Mouse (Mus musculus) mature B cell (primary cell): ENCODE measurements around the gene Sod2.
"Not testable (repeated sequence)": the region's sequence is repeated elsewhere in the genome, so short reads cannot be mapped to it uniquely, and the experiment has no call there.

Experiments used
- in situ Hi-C: fragments of 300-500 bp; cut with MboI; formaldehyde crosslinking; loops from 2 replicates; pipeline ENCODE4 v1.14.3; 2019

Sod2 gene

GRCm38 (mm10) chr17:13006546-13006945 is at the start of gene Sod2:
Sod2 (plus strand) TSS chr17:13006846.
- in situ Hi-C loops = not testable (repeated sequence)

- in situ Hi-C loops = not testable (repeated sequence)
Observed at GRCm38 (mm10) chr17:12959377-12959776, 47.3 kb upstream of the Sod2 start.

- in situ Hi-C loops = no loop called here
Observed at GRCm38 (mm10) chr17:12960331-12960873, 46.2 kb upstream of the Sod2 start, which contains the start of gene Acat2. Acat2 (minus strand) TSS chr17:12960747.

- in situ Hi-C loops = no loop called here
Observed at GRCm38 (mm10) chr17:12963476-12963875, 43.2 kb upstream of the Sod2 start.

GRCm38 (mm10) chr17:12967173-12967572 is 39.5 kb upstream of the Sod2 start:
- in situ Hi-C loops = no loop called here

GRCm38 (mm10) chr17:12973851-12974250 is 32.8 kb upstream of the Sod2 start:
- in situ Hi-C loops = no loop called here

- in situ Hi-C loops = no loop called here
Observed at GRCm38 (mm10) chr17:12978546-12978945, 28.1 kb upstream of the Sod2 start.

- in situ Hi-C loops = no loop called here
Observed at GRCm38 (mm10) chr17:12983988-12984387, 22.7 kb upstream of the Sod2 start.

GRCm38 (mm10) chr17:12988096-12988495 is 18.6 kb upstream of the Sod2 start:
- in situ Hi-C loops = not testable (repeated sequence)

GRCm38 (mm10) chr17:12990567-12991145 is 16.0 kb upstream of the Sod2 start:
- in situ Hi-C loops = loop anchor here (10.0 kb wide), 1 partner anchor 106 kb away; no protein-coding TSS in a partner anchor

GRCm38 (mm10) chr17:12991194-12991634 is 15.4 kb upstream of the Sod2 start:
- in situ Hi-C loops = loop anchor here (10.0 kb wide), 1 partner anchor 106 kb away; no protein-coding TSS in a partner anchor

GRCm38 (mm10) chr17:12991635-12992358 is 14.8 kb upstream of the Sod2 start:
- in situ Hi-C loops = loop anchor here (10.0 kb wide), 1 partner anchor 107 kb away; no protein-coding TSS in a partner anchor

GRCm38 (mm10) chr17:12992470-12992991 is 14.1 kb upstream of the Sod2 start:
- in situ Hi-C loops = loop anchor here (10.0 kb wide), 1 partner anchor 108 kb away; no protein-coding TSS in a partner anchor

GRCm38 (mm10) chr17:12994069-12994468 is 12.6 kb upstream of the Sod2 start, which contains the start of gene Wtap:
Wtap (minus strand) TSS chr17:12994169.
- in situ Hi-C loops = loop anchor here (10.0 kb wide), 1 partner anchor 109 kb away; no protein-coding TSS in a partner anchor

- in situ Hi-C loops = loop anchor here (10.0 kb wide), 1 partner anchor 112 kb away; no protein-coding TSS in a partner anchor
Observed at GRCm38 (mm10) chr17:12996345-12996744, 10.3 kb upstream of the Sod2 start.

GRCm38 (mm10) chr17:12997890-12998289 is 8.8 kb upstream of the Sod2 start:
- in situ Hi-C loops = loop anchor here (10.0 kb wide), 1 partner anchor 113 kb away; no protein-coding TSS in a partner anchor

- in situ Hi-C loops = loop anchor here (10.0 kb wide), 1 partner anchor 114 kb away; no protein-coding TSS in a partner anchor
Observed at GRCm38 (mm10) chr17:12999069-12999468, 7.6 kb upstream of the Sod2 start.

GRCm38 (mm10) chr17:13002243-13002642 is 4.4 kb upstream of the Sod2 start:
- in situ Hi-C loops = not testable (repeated sequence)

GRCm38 (mm10) chr17:13004436-13004835 is 2.2 kb upstream of the Sod2 start:
- in situ Hi-C loops = not testable (repeated sequence)

- in situ Hi-C loops = no loop called here
Observed at GRCm38 (mm10) chr17:13006984-13007383, 338 bp downstream of the Sod2 start.

- in situ Hi-C loops = no loop called here
Observed at GRCm38 (mm10) chr17:13007730-13008425, 1.2 kb downstream of the Sod2 start.
